Mouse (Mus musculus) olfactory bulb, adult 2 months (tissue): Measurements from ENCODE around the gene Dhx40. TPM values are rescaled to one million over a fixed set of nuclear protein-coding genes. Genes with fewer than 3 reads are reported as not detected.
A peak's percentile ranks its signal among the peaks of the same experiment; 100 is the strongest.
"Not testable (repeated sequence)": the region's sequence is repeated elsewhere in the genome, so short reads cannot be mapped to it uniquely, and the experiment has no call there.

Experiments
- H3K27ac ChIP-seq: fragments of 200-500 bp; 2 replicates; pipeline ENCODE4 v1.5.1; 2012; ENCODE audit warnings: low read depth, low read length; ENCODE audit not compliant: insufficient read depth
- H3K4me1 ChIP-seq: fragments of 200-500 bp; 2 replicates; pipeline ENCODE4 v1.6.1; 2012; ENCODE audit warnings: low read length; ENCODE audit not compliant: control insufficient read depth, insufficient read depth
- H3K4me3 ChIP-seq: fragments of 200-500 bp; 2 replicates; pipeline ENCODE4 v1.5.1; 2012; ENCODE audit warnings: mild to moderate bottlenecking, low read depth, low read length, moderate library complexity; ENCODE audit not compliant: insufficient read depth
- CTCF ChIP-seq: fragments of 200-500 bp; IDR thresholded peaks from 2 replicates; pipeline ENCODE4 v1.5.1; 2012; ENCODE audit warnings: low read depth, mild to moderate bottlenecking, low read length, moderate library complexity; ENCODE audit not compliant: insufficient read depth
- POLR2A ChIP-seq: fragments of 200-500 bp; IDR thresholded peaks from 2 replicates; pipeline ENCODE4 v1.6.1; 2012; ENCODE audit warnings: mild to moderate bottlenecking, low read depth, low read length, moderate library complexity; ENCODE audit not compliant: insufficient read depth
- WGBS: fragments of 180-500 bp; shearing (Covaris S2); methylation state at CpG from one replicate; pipeline ENCODE4 v1.1.7; 2018; 5-methylcytosine and 5-hydroxymethylcytosine counted together
- polyA plus RNA-seq: library from polyadenylated mRNA; stranded (reverse); fragments of >200 nt; gene quantifications from 2 replicates; pipeline ENCODE4 v1.2.4, GENCODE M21; 2012; ENCODE audit warnings: low replicate concordance; ENCODE audit not compliant: missing spikeins, insufficient read depth, insufficient read length

The Dhx40 gene
- polyA plus RNA-seq, 1 experiment = not detected

DNA sequence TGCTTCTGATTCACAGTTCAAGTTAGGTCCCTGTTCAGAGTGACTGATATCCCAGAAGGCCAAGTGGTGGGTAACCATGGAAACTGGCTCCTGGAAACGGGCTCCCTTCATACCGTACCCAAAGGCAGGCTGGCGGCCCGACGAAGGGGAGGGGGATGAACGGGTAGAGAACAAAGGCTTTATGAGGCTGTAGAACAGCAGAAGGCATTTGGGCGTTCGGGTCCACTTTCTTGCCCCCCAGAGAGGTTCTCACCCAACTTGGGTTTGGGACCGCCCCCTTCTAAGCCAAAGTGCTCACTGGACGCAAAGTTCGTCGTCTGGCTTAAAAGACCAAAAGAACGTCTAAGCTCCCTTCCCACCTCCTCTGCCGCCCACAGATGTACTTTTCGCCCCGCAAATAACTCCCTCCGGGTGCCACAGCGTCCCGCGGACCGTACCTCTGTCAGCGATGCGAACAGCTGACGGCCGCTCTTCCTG is 507 bp downstream of the Dhx40 start:
- H3K4me3 ChIP-seq = peak overlapping the region; percentile 81
- H3K27ac ChIP-seq = peak overlapping the region; percentile 7; the same call in 1 of the 2 replicates
- TF ChIP-seq POLR2A (no peak), CTCF (no peak)
- under 1% methylated on average over 25 of the region's 25 CpGs for WGBS
- H3K4me1 ChIP-seq = no peaks in the 10 kb centered on the region

DNA sequence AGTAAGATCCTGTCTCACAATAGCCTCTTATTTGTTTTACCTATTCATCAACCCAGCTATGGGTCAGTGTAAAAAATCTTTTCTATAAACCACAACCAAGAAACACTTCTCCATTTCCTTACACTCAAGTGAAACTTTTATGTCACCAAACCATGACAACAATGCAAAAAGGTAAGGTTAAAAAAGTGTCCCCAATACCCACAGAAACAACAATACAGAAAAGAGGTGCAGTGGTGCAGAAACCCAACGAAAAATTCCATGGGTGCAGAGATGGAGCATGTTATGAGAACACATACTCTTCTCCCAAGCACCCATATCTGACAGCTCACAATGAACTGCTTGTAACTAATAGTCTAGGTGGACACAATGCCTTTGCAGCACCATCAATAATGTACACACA is 13.4 kb downstream of the Dhx40 start:
- 69% methylated on average over 1 of the region's 1 CpGs for WGBS
- TF ChIP-seq CTCF (no peak), POLR2A (no peak)
- H3K4me1 ChIP-seq = no peaks in the 10 kb centered on the region
- no peak overlapping the region for H3K4me3 ChIP-seq
- no peak overlapping the region for H3K27ac ChIP-seq

DNA sequence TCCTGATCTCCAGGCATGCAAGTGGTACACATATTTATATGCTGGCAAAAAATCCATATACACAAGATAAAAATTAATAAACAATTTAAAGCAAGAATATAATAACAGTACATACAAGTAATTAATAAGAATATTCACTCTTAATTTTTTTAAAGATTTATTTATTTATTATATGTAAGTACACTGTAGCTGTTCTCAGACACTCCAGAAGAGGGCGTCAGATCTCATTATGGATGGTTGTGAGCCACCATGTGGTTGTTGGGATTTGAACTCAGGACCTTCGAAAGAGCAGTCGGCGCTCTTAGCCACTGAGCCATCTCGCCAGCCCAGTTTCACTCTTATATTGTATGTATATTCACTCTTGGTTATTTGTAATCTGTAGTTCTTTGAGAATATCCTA is 20.1 kb downstream of the Dhx40 start:
- H3K27ac ChIP-seq, H3K4me3 ChIP-seq, H3K4me1 ChIP-seq: not testable (repeated sequence)
- WGBS = 95% methylated on average over 5 of the region's 5 CpGs

DNA sequence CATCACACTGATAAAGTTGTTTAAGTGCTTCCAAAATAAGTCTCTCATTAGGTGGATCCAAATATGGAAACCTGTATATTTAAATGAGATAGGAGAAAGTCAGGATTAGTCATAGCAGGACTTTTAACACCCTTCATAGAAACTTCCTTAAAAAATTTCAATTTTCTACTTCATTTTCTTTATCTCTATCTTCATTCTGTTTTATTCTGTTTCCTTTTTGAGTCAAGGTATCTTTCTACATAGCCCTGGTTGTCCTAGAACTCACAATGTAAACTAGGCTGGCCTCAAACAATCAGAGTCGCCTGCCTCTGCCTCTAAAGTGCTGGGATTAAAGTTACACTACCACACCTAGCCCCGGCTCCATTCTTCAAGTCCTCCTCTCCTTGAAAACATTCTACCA is 21.8 kb downstream of the Dhx40 start:
- 95% methylated on average over 2 of the region's 2 CpGs for WGBS
- Histone ChIP-seq H3K4me3 (no peak overlapping the region), H3K4me1 (no peaks in the 10 kb centered on the region), H3K27ac (no peak overlapping the region)
- TF ChIP-seq CTCF (no peak), POLR2A (no peak)

DNA sequence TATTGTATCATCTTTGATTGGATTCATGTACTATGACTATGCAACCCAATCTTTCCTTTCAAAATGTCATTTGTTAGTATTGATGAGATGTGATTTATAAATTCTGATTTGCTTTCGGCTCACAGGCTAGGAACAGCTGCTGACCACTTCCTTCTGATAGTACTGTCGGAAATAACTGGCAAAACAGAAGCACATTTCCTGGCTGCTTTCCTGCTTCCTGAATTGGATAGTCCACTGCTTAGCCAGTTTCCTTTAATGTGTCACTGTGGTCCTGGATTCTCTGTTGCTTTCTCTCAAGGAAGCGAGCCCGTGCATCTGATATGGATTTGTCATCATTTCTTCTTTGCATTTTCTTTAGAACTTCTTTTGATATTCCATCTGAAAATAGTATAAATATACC is 37.7 kb downstream of the Dhx40 start:
- H3K27ac ChIP-seq = no peak overlapping the region
- TF ChIP-seq POLR2A (no peak), CTCF (no peak)
- 84% methylated on average over 4 of the region's 4 CpGs for WGBS
- no peak overlapping the region for H3K4me3 ChIP-seq
- no peaks in the 10 kb centered on the region for H3K4me1 ChIP-seq

DNA sequence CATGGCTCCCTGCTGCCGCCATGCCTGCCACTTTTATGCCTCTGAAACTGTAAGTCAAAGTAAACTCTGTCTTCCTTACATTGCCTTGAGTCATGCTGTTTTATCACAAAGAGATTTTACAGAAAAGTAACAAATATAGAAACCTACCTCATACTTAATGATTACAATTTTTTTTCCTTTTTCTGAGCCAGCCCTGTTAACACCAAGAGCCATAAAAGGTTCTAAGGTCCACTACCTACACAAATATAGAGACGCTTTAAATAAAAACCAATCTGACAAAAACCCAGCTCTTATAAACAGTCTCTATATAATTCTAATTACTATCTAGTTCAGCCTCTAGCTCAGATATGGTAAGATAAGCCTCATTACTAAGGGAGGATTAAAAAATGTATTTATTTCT is 43.0 kb downstream of the Dhx40 start:
- 95% methylated on average over 2 of the region's 2 CpGs for WGBS
- no peak overlapping the region for H3K27ac ChIP-seq
- no peak for TF ChIP-seq CTCF
- TF ChIP-seq POLR2A = no peak
- H3K4me1 ChIP-seq = no peaks in the 10 kb centered on the region
- H3K4me3 ChIP-seq = no peak overlapping the region

DNA sequence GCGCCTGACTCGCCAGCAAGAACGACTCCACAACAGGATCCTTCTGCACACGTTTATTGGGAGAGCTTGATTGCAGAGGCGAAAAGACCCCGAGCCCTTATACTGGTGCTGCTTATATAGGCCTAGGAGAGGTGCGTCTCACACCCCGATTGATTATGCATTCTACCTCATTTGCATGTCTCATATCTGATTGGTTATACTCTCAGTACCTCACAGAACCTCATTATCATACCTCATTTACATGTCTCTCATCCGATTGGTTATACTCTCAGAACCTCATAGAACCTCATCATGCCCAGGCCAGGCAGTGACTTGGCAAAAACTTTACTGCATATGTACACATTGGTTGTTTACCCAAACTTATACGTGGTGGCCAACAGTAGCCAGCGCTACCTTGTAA is 44.4 kb downstream of the Dhx40 start:
- whole genome bisulfite sequencing = 92% methylated on average over 11 of the region's 11 CpGs
- H3K4me1 ChIP-seq = not testable (repeated sequence)

DNA sequence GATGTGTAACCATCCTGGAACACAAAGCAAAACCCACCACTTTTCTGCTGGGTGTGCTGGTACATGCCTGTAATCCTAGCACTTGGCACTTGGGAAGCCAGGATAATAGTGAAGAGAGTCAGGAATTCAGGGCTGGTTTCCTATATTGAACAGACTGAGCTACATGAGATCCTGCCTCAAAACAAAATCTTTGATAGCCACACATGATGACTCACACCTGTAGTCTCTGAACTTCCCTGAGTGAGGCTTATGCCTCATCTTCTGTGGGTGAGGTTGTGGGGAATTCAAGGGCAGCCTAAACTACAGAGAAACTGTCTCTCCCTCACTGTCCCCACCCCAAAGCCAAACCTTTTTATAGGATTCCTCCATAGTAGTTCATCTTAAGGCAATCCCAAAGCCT is 47.2 kb downstream of the Dhx40 start:
- no peak overlapping the region for H3K4me3 ChIP-seq
- TF ChIP-seq CTCF = no peak
- no peak for TF ChIP-seq POLR2A
- H3K4me1 ChIP-seq = no peaks in the 10 kb centered on the region
- H3K27ac ChIP-seq = no peak overlapping the region

More for the DNA sequence above, 44.4 kb downstream of the Dhx40 start:
- not testable (repeated sequence) for H3K27ac ChIP-seq, H3K4me3 ChIP-seq

DNA sequence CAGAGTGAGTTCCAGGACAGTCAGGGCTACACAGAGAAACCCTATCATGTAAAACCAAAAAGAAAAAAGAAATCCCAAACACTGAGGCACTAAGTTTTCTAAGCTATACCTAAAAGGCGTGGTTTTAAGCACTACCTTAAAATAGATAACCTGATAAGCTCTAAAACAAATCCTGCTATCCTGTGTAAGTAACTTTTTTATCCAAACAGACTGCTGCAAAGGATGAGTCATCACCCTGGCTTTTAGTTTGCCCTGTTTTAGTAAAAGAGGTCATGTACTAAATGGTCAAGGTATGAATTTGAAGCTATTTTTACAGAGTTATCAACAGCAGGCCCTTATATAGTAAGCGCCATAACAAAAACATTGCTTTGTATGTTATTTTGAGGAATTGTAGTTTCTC is 47.7 kb downstream of the Dhx40 start:
- no peak overlapping the region for H3K4me3 ChIP-seq
- H3K27ac ChIP-seq = no peak overlapping the region
- 85% methylated on average over 2 of the region's 2 CpGs for WGBS
- TF ChIP-seq CTCF = no peak
- no peak for TF ChIP-seq POLR2A
- no peaks in the 10 kb centered on the region for H3K4me1 ChIP-seq

DNA sequence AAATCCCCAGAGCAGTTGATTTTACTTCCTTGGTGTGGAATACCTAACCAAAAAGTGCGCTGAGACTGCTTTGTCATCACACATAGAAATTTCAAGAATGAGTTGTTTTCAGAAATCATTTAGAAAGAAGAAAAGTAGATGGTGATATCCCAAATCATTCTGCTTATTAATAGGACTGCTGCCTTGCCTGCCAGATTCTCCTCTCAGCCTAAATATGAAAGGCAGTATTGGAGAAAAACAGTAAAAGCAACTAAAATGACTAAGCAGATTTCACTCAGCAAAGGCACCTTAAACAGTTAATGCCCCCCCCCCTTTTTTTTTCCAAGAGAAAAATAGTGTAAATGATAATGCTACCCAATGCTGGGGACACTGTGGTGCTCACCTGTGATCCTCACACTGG is 48.3 kb downstream of the Dhx40 start:
- no peaks in the 10 kb centered on the region for H3K4me1 ChIP-seq
- WGBS = 91% methylated on average over 1 of the region's 1 CpGs
- no peak overlapping the region for H3K27ac ChIP-seq
- TF ChIP-seq CTCF = no peak
- TF ChIP-seq POLR2A = no peak
- H3K4me3 ChIP-seq = no peak overlapping the region

DNA sequence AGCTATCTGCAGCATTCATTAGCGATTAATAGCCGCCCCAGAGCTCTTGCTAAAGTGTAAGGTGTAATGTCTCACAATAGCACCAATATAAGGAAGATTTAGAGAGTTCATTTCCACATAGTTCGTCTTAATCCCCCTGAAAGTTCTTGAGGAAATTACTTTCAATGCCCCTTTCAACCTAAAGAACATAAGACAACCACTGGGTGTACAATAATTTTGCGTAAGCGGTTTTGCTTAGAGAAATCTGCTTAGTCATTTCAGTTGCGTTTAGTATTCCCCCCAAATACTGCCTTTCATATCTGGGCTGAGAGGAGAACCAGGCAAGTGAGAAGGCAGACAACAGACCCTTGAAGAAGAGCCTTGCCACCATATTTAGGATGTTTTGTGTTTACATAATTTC is 49.0 kb downstream of the Dhx40 start:
- WGBS = 10% methylated on average over 6 of the region's 6 CpGs

More for the DNA sequence above, 49.0 kb downstream of the Dhx40 start:
- Histone ChIP-seq H3K4me3 (peak overlapping the region; percentile 94; the same call in 1 of the 2 replicates), H3K27ac (peak overlapping the region; percentile 100), H3K4me1 (no peaks in the 10 kb centered on the region)
- no peak for TF ChIP-seq POLR2A
- no peak for TF ChIP-seq CTCF
